Mouse (Mus musculus) embryonic facial prominence, embryonic 14.5 days (tissue): ENCODE data around the gene Erbb3. TPM values are rescaled to one million over a fixed set of nuclear protein-coding genes. Genes with fewer than 3 reads are reported as not detected.
"Not testable (repeated sequence)": the region's sequence is repeated elsewhere in the genome, so short reads cannot be mapped to it uniquely, and the experiment has no call there.

Experiments
- ATAC-seq: fragments of 200-750 bp; cut with Nextera tagmentation; 2 replicates; pipeline ENCODE4 v1.8.0; 2017; ENCODE audit warnings: low read depth, moderate number of reproducible peaks, moderate TSS enrichment
- DNase-seq: peaks from one replicate; pipeline ENCODE4 v3.0.0-alpha.2; 2015; ENCODE audit warnings: low spot score
- H3K27ac ChIP-seq: fragments of 300-500 bp; sonication (generic); replicated peaks from 2 replicates; pipeline ENCODE4 v1.5.1; 2014; ENCODE audit warnings: low read depth, mild to moderate bottlenecking, low read length, moderate library complexity
- H3K27me3 ChIP-seq: fragments of 300-500 bp; sonication (generic); replicated peaks from 2 replicates; pipeline ENCODE4 v1.6.1; 2014; ENCODE audit warnings: low read length; ENCODE audit not compliant: control insufficient read depth, insufficient read depth
- H3K36me3 ChIP-seq: fragments of 300-500 bp; sonication (generic); 2 replicates; pipeline ENCODE4 v1.6.1; 2014; ENCODE audit warnings: low read length, mixed read lengths; ENCODE audit not compliant: control insufficient read depth, insufficient read depth
- H3K4me1 ChIP-seq: fragments of 300-500 bp; sonication (generic); 2 replicates; pipeline ENCODE4 v1.6.1; 2014; ENCODE audit warnings: antibody characterized with exemption, low read length; ENCODE audit not compliant: control insufficient read depth, insufficient read depth
- H3K4me2 ChIP-seq: fragments of 300-500 bp; sonication (generic); 2 replicates; pipeline ENCODE4 v1.6.1; 2014; ENCODE audit warnings: low read depth, mild to moderate bottlenecking, low read length, moderate library complexity, mixed read lengths
- H3K4me3 ChIP-seq: fragments of 300-500 bp; sonication (generic); 2 replicates; pipeline ENCODE4 v1.5.1; 2014; ENCODE audit warnings: low read depth, mild to moderate bottlenecking, low read length
- H3K9ac ChIP-seq: fragments of 300-500 bp; sonication (generic); 2 replicates; pipeline ENCODE4 v1.6.1; 2014; ENCODE audit warnings: low read depth, mild to moderate bottlenecking, low read length, moderate library complexity, mixed read lengths
- H3K9me3 ChIP-seq: fragments of 300-500 bp; sonication (generic); 2 replicates; pipeline ENCODE4 v1.6.1; 2016; ENCODE audit warnings: low read length; ENCODE audit not compliant: control insufficient read depth
- WGBS: fragments of 180-500 bp; shearing (Covaris S2); extraction: QIAGEN DNeasy Blood & Tissue Kit; methylation state at CpG from one replicate; pipeline ENCODE4 v1.1.7; 2014; 5-methylcytosine and 5-hydroxymethylcytosine counted together
- polyA plus RNA-seq: library from polyadenylated mRNA; unstranded; fragments of >200 nt; fragmentation: Nextera tagmentation; extraction: Ambion mirVana; gene quantifications from 2 replicates; pipeline ENCODE4 v1.2.1, GENCODE M21; 2014

The Erbb3 gene
- polyA plus RNA-seq, 1 experiment from 2014 or later = 22.7 TPM

- peaks cover 6% of the 10 kb centered on the region; the same call in 1 of the 2 replicates for H3K4me1 ChIP-seq
- no peaks in the 10 kb centered on the region for H3K27me3 ChIP-seq
- H3K4me2 ChIP-seq = peak within 1 kb of the TSS; percentile 91
- peak; percentile 100 for DNase-seq
- ATAC-seq = peak; percentile 98
- 1% methylated on average over 40 of the region's 40 CpGs for WGBS
- peak within 1 kb of the TSS; percentile 72 for H3K4me3 ChIP-seq
- no peaks in the 10 kb centered on the region for H3K9me3 ChIP-seq
- H3K36me3 ChIP-seq = peaks cover 36% of the 10 kb centered on the region
- peak within 1 kb of the TSS; percentile 97 for H3K9ac ChIP-seq
- peak within 1 kb of the TSS; percentile 76 for H3K27ac ChIP-seq
These were observed 37.2 kb upstream of the Erbb3 start, which contains the start of gene Rps26 for GRCm38 (mm10) chr10:128626311-128627310. Gene Rps26, minus strand, starts transcription at chr10:128626747.

DNA sequence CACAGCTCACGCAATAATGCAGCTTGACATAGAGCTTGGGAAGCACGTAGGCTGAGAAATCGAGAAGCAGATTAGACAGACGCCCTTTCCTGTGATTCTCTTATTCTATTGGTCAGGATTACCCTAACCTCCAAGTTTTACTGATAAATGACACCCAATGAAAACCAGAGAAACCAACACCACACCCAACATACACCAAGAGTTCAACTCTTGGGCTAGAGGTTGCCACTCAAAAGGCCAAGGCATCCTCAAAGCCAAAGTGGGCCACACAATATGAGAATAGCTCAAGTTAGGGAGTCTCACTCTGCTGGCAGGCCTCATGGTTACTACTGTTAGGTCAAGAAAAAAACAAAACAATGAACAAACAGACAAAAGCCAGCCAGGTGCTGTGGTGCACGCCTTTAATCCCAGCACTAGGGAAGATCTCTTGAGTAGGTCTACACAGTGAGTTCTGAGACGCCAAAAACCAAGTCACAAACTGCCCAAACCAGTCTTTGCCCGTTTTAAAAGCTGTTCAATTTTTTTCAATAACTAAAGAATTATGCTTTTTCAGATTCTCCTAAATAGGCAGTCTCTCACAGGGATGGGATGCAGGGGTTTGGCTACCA, 35.9 kb upstream of the Erbb3 start:
- 37% methylated on average over 7 of the region's 7 CpGs for WGBS
- H3K27ac ChIP-seq = peak overlapping the region; percentile 76
- ATAC-seq = no peak
- peaks cover 6% of the 10 kb centered on the region; the same call in 1 of the 2 replicates for H3K4me1 ChIP-seq
- peak overlapping the region; percentile 72 for H3K4me3 ChIP-seq
- H3K36me3 ChIP-seq = peaks cover 36% of the 10 kb centered on the region
- no peaks in the 10 kb centered on the region for H3K9me3 ChIP-seq
- H3K9ac ChIP-seq = peak overlapping the region; percentile 97
- no peak for DNase-seq
- no peaks in the 10 kb centered on the region for H3K27me3 ChIP-seq
- peak overlapping the region; percentile 91 for H3K4me2 ChIP-seq

DNA sequence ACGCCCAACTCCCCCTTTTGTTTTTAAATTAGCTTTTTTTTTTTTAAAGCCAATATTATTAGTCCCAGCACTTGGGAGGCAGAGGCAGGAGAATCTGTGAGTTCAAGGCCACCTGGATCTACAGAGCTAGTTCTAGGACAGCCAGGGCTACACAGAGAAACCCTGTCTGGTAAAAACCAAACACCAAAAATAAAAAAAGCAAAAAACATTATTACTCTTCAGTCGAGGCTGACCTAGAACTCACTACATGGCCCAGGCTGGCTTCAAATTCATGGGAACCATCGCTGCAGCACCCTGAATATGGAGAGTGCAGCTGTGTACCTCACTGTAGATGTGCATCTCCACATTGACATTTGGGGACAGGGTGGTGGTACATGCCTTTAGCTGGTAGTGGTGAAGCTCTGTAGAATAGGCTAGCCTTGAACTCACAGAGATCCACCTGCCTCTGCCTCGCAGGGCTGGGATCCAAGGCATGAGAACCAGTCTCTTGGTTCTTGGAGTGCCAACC, 33.7 kb upstream of the Erbb3 start:
- H3K4me1 ChIP-seq, H3K9ac ChIP-seq: not testable (repeated sequence)
- 81% methylated on average over 4 of the region's 4 CpGs for WGBS

DNA sequence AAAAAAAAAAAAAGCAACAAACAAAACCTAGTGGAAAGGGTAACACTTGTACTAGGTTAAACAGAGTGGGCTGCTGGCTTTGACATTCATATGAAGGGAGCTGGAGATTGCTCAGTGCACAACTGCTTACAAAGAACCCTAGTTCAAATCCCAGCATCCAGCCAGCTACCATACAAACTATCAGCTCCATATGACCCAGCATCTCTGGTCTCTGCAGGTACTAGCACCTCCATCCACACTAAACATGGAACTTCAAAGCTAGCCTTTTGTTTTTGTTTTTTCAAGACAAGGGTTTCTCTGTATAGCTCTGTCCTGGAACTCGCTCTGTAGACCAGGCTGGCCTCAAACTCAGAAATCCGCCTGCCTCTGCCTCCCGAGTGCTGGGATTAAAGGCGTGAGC, 33.2 kb upstream of the Erbb3 start:
- ATAC-seq (no peak), DNase-seq (no peak)
- WGBS = 86% methylated on average over 4 of the region's 4 CpGs
- Histone ChIP-seq H3K4me3 (no peak overlapping the region), H3K4me1 (peaks cover 6% of the 10 kb centered on the region; the same call in 1 of the 2 replicates), H3K9ac (no peak overlapping the region), H3K36me3 (peaks cover 36% of the 10 kb centered on the region), H3K9me3 (no peaks in the 10 kb centered on the region), H3K27me3 (no peaks in the 10 kb centered on the region), H3K4me2 (no peak overlapping the region), H3K27ac (no peak overlapping the region)

More for the DNA sequence above, 33.7 kb upstream of the Erbb3 start:
- H3K27ac ChIP-seq, DNase-seq, H3K4me2 ChIP-seq, ATAC-seq, H3K27me3 ChIP-seq, H3K9me3 ChIP-seq, H3K4me3 ChIP-seq: not testable (repeated sequence)
- peaks cover 36% of the 10 kb centered on the region for H3K36me3 ChIP-seq

- Histone ChIP-seq H3K36me3 (peaks cover 36% of the 10 kb centered on the region), H3K27me3 (no peaks in the 10 kb centered on the region), H3K4me2 (no peak overlapping the region), H3K9ac (no peak overlapping the region), H3K27ac (no peak overlapping the region; the same call in 1 of the 2 replicates), H3K9me3 (no peaks in the 10 kb centered on the region), H3K4me1 (peaks cover 6% of the 10 kb centered on the region; the same call in 1 of the 2 replicates), H3K4me3 (no peak overlapping the region)
- no peak for ATAC-seq
- DNase-seq = no peak
- WGBS = 68% methylated on average over 3 of the region's 3 CpGs
These were observed 32.6 kb upstream of the Erbb3 start for GRCm38 (mm10) chr10:128621986-128622520.

DNA sequence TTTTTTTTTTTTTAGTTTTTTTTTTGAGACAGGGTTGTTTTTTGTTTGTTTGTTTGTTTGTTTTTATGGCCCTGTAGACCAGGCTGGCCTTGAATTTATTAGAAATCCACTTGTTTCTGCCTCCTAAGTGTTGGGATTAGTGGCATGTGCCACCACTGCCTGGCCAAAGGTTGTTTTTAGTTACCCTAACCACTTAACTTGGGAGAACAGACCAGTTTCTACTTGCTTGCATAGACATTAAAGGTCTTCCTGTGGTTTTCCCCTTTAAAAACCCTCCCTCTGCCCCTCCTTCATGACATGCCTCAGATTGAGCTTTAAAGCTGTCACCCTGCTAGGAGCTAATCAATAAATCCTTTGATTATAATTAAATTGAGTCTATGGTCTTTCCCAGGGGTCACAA, 30.8 kb upstream of the Erbb3 start:
- no peak overlapping the region for H3K4me2 ChIP-seq
- no peaks in the 10 kb centered on the region for H3K9me3 ChIP-seq

GRCm38 (mm10) chr10:128619148-128619547, 29.7 kb upstream of the Erbb3 start:
- H3K4me3 ChIP-seq, H3K4me2 ChIP-seq, H3K9me3 ChIP-seq, H3K9ac ChIP-seq, H3K4me1 ChIP-seq, H3K27ac ChIP-seq, H3K27me3 ChIP-seq, ATAC-seq, DNase-seq: not testable (repeated sequence)
- peaks cover 22% of the 10 kb centered on the region for H3K36me3 ChIP-seq
- WGBS = 89% methylated on average over 5 of the region's 5 CpGs

More for the DNA sequence above, 30.8 kb upstream of the Erbb3 start:
- Histone ChIP-seq H3K4me3 (no peak overlapping the region), H3K4me1 (peaks cover 4% of the 10 kb centered on the region; the same call in 1 of the 2 replicates), H3K27me3 (no peaks in the 10 kb centered on the region), H3K36me3 (peaks cover 32% of the 10 kb centered on the region), H3K9ac (no peak overlapping the region), H3K27ac (no peak overlapping the region)
- ATAC-seq (no peak), DNase-seq (no peak)

DNA sequence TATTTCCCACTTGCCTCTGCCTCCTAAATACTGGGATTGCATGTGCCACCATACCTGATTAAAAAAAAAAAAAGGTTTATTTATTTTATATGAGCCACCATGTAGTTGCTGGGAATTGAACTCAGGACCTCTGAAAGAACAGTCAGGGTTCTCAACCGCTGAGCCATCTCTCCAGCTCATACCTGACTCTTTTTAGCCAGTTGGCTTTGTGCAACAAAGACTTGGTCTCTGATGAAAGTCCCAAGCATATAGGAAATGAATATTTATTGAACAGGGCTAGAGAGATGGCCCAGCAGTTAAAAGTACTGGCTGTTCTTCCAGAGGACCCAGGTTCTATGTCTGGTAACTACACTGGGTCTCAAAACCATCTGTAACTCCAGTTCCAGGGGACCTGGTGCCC, 29.1 kb upstream of the Erbb3 start:
- ATAC-seq (no peak), DNase-seq (no peak)
- Histone ChIP-seq H3K27me3 (no peaks in the 10 kb centered on the region), H3K4me3 (no peak overlapping the region), H3K27ac (no peak overlapping the region), H3K4me1 (no peaks in the 10 kb centered on the region), H3K9ac (no peak overlapping the region), H3K36me3 (peaks cover 16% of the 10 kb centered on the region), H3K4me2 (no peak overlapping the region), H3K9me3 (no peaks in the 10 kb centered on the region)
- 89% methylated on average over 1 of the region's 1 CpGs for whole genome bisulfite sequencing
